Mouse (Mus musculus) neural tube, embryonic 13.5 days (tissue): ENCODE measurements at regions not wholly inside any gene's neighbourhood (a gene's known extent, or its start where the extent isn't known, plus 50 kb on each side); places are given as distances from the start of the nearest gene placed in this dataset.

Experiments used
- ATAC-seq: fragments of 200-750 bp; cut with Nextera tagmentation; 2 replicates; pipeline ENCODE4 v1.8.0; 2017; ENCODE audit warnings: low read depth, mild to moderate bottlenecking, moderate TSS enrichment, moderate library complexity
- H3K27ac ChIP-seq: fragments of 300-500 bp; sonication (generic); replicated peaks from 2 replicates; pipeline ENCODE4 v1.5.1; 2015; ENCODE audit warnings: moderate library complexity, mild to moderate bottlenecking, inconsistent platforms
- H3K27me3 ChIP-seq: fragments of 300-500 bp; sonication (generic); 2 replicates; pipeline ENCODE4 v1.6.1; 2015; ENCODE audit warnings: mild to moderate bottlenecking, inconsistent platforms
- H3K36me3 ChIP-seq: fragments of 300-500 bp; sonication (generic); 2 replicates; pipeline ENCODE4 v1.6.1; 2015; ENCODE audit warnings: mild to moderate bottlenecking, inconsistent platforms
- H3K4me1 ChIP-seq: fragments of 300-500 bp; sonication (generic); replicated peaks from 2 replicates; pipeline ENCODE4 v1.6.1; 2015; ENCODE audit warnings: inconsistent platforms
- H3K4me2 ChIP-seq: fragments of 300-500 bp; sonication (generic); 2 replicates; pipeline ENCODE4 v1.6.1; 2015; ENCODE audit warnings: inconsistent platforms, mild to moderate bottlenecking, moderate library complexity
- H3K4me3 ChIP-seq: fragments of 300-500 bp; sonication (generic); 2 replicates; pipeline ENCODE4 v1.5.1; 2015; ENCODE audit warnings: mild to moderate bottlenecking, inconsistent platforms
- H3K9ac ChIP-seq: fragments of 300-500 bp; sonication (generic); 2 replicates; pipeline ENCODE4 v1.6.1; 2015; ENCODE audit warnings: moderate library complexity, mild to moderate bottlenecking, inconsistent platforms
- H3K9me3 ChIP-seq: fragments of 300-500 bp; sonication (generic); 2 replicates; pipeline ENCODE4 v1.6.1; 2016; ENCODE audit warnings: inconsistent platforms
- WGBS: fragments of 180-500 bp; shearing (Covaris S2); methylation state at CpG from one replicate; pipeline ENCODE4 v1.1.7; 2015; 5-methylcytosine and 5-hydroxymethylcytosine counted together

GRCm38 (mm10) chr8:35255327-35255726, 510.3 kb upstream of the Gm19410 start:
- Histone ChIP-seq H3K9ac (no peak overlapping the region), H3K4me1 (no peaks in the 10 kb centered on the region), H3K27me3 (no peaks in the 10 kb centered on the region), H3K27ac (no peak overlapping the region), H3K4me2 (no peak overlapping the region), H3K4me3 (no peak overlapping the region), H3K9me3 (no peaks in the 10 kb centered on the region), H3K36me3 (no peaks in the 10 kb centered on the region)
- 83% methylated on average over 2 of the region's 2 CpGs for WGBS
- no peak for ATAC-seq

DNA sequence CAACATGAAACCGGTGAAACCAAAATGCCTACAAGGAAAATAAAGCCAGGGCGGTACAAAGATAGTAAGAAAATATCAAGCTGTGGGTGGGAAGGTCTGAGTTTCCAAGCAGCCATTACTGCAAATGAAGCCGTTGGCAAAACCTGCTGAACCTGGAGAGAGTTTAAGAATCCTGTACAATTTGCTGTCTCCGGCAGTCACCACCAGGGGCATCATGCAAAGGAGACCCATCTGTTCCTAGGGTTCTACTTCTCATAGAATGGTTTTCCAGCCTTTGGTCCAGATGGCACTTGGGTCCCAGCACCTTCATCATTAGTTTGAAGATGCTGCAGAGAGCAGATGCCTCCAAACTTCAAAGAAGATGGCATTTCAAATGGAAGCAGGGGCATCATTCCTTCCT, 508.6 kb upstream of the Gm19410 start:
- no peak overlapping the region for H3K9ac ChIP-seq
- WGBS, result 59% methylated on average over 4 of the region's 4 CpGs
- H3K4me3 ChIP-seq, result no peak overlapping the region
- H3K27ac ChIP-seq, result no peak overlapping the region
- no peaks in the 10 kb centered on the region for H3K27me3 ChIP-seq
- H3K9me3 ChIP-seq, result no peaks in the 10 kb centered on the region
- no peaks in the 10 kb centered on the region for H3K36me3 ChIP-seq
- no peak for ATAC-seq
- H3K4me2 ChIP-seq, result no peak overlapping the region
- H3K4me1 ChIP-seq, result no peaks in the 10 kb centered on the region

GRCm38 (mm10) chr8:35268221-35268620, 497.4 kb upstream of the Gm19410 start:
- 82% methylated on average over 5 of the region's 5 CpGs for WGBS
- Histone ChIP-seq H3K9me3 (no peaks in the 10 kb centered on the region), H3K27ac (no peak overlapping the region), H3K4me1 (no peaks in the 10 kb centered on the region), H3K4me2 (no peak overlapping the region), H3K36me3 (no peaks in the 10 kb centered on the region), H3K27me3 (no peaks in the 10 kb centered on the region), H3K4me3 (no peak overlapping the region), H3K9ac (no peak overlapping the region)
- ATAC-seq, result no peak

DNA sequence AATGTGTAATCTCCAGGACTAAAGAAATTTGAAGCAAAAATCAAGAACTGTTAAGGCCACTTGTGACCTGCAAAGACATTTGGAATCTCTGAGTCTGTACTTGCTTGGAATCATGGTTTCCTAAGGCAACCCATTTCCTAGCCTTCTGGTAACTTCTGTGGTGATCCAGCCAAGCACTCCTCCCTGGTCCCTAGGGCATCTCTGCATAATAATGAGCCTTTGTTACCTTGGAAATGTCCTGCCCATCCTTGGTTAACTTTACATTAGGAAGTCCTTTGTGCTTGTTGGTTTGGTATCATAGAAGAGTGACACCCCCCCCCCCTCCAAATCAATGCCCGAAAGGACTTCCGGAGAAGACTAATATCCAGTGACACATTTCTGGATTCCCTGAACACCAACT, 496.6 kb upstream of the Gm19410 start:
- Histone ChIP-seq H3K27me3 (no peaks in the 10 kb centered on the region), H3K9me3 (no peaks in the 10 kb centered on the region), H3K4me2 (no peak overlapping the region), H3K27ac (no peak overlapping the region), H3K36me3 (no peaks in the 10 kb centered on the region), H3K9ac (no peak overlapping the region), H3K4me3 (no peak overlapping the region), H3K4me1 (no peaks in the 10 kb centered on the region)
- no peak for ATAC-seq
- 97% methylated on average over 2 of the region's 2 CpGs for WGBS

DNA sequence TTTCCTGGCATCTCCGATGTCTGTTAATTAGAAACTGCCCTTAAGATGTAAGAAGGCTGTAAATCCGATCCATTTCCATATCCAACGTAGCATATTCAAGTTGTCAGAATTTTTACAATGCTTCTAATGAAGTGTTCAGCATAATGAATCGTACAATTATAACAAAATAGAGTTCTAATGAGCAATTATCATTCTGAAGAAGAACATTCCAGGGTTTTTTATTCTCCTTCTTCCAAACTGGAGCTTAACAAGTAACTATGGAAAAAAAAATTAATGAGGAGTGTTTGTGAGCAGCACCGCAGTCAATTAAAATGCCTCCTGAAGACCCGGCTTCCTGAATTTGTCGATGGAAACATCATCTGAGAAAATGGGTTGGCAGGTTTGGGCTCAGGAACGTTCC, 489.6 kb upstream of the Gm19410 start:
- no peak for ATAC-seq
- WGBS, result 83% methylated on average over 8 of the region's 8 CpGs
- H3K4me3 ChIP-seq, result no peak overlapping the region
- H3K4me2 ChIP-seq, result no peak overlapping the region
- no peak overlapping the region for H3K9ac ChIP-seq
- H3K4me1 ChIP-seq, result no peaks in the 10 kb centered on the region
- no peaks in the 10 kb centered on the region for H3K9me3 ChIP-seq
- no peak overlapping the region for H3K27ac ChIP-seq
- H3K27me3 ChIP-seq, result no peaks in the 10 kb centered on the region
- H3K36me3 ChIP-seq, result no peaks in the 10 kb centered on the region

DNA sequence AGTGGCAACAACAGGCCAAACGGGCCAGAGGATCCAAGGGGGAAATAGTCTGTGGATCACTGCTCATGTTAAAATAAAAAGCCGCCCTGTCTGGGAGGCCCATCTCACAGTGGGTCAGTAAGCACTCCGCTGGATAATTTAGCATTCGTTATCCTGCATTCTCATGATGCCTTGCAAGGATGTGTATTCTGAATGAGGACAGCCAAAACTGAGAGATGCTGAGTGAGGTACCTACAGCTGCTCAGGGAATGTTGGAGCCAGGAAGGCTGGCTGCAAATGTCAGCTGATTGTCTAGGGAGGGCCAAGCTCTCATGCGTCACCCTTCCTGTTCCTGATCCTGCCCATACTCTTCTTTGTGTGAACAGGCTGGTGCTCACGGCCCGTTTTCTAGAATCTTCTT, 489.1 kb upstream of the Gm19410 start:
- no peak overlapping the region for H3K4me3 ChIP-seq
- H3K36me3 ChIP-seq, result no peaks in the 10 kb centered on the region
- H3K9me3 ChIP-seq, result no peaks in the 10 kb centered on the region
- no peak for ATAC-seq
- 82% methylated on average over 7 of the region's 7 CpGs for WGBS
- no peak overlapping the region for H3K9ac ChIP-seq
- no peak overlapping the region for H3K27ac ChIP-seq
- no peak overlapping the region for H3K4me2 ChIP-seq
- H3K27me3 ChIP-seq, result no peaks in the 10 kb centered on the region
- H3K4me1 ChIP-seq, result no peaks in the 10 kb centered on the region

DNA sequence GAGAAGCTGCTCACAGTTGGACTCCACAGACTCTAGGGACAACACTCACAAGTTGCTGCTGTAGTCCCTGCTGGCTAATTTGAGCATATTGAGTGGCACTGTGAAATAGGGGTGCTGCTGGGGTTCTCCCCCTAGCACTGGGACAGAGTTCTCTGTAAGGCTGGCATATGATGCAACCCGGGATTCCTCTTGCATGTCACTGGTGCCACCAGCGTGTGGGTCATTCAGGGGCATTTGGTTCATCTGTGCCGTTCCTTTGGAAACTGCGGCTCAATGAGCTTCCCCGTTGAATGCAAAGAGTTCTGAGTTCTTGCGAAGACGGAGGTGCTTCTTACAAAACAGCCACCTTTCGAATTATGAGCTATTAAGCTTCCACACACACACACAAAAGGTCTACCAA, 486.6 kb upstream of the Gm19410 start:
- Histone ChIP-seq H3K4me1 (no peaks in the 10 kb centered on the region), H3K9me3 (no peaks in the 10 kb centered on the region), H3K27me3 (no peaks in the 10 kb centered on the region), H3K36me3 (no peaks in the 10 kb centered on the region), H3K27ac (no peak overlapping the region), H3K9ac (no peak overlapping the region), H3K4me2 (no peak overlapping the region), H3K4me3 (no peak overlapping the region)
- ATAC-seq, result no peak
- 94% methylated on average over 8 of the region's 8 CpGs for WGBS

DNA sequence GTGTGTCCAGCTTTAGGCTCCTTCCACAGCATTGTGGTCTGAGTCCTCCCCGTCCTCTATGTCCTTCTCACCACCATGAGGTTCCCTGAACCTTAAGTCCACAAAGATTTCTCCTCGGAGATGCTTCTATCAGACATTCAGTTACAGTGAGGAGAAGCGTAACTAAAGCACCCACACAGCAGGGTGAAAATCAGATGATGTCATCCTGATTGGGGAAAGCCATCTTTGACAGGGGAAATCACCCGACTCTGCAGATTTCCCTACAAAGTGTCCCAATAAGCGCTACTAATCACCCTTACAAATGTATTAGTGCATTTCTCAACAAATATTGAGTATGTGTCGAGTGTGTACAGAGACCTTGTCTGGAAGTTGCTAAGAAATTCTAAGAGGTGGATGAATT, 484.8 kb upstream of the Gm19410 start:
- ATAC-seq, result no peak
- H3K9ac ChIP-seq, result no peak overlapping the region
- H3K27ac ChIP-seq, result no peak overlapping the region
- no peaks in the 10 kb centered on the region for H3K27me3 ChIP-seq
- 87% methylated on average over 6 of the region's 6 CpGs for WGBS
- H3K4me1 ChIP-seq, result no peaks in the 10 kb centered on the region
- no peak overlapping the region for H3K4me3 ChIP-seq
- H3K9me3 ChIP-seq, result no peaks in the 10 kb centered on the region
- no peak overlapping the region for H3K4me2 ChIP-seq
- H3K36me3 ChIP-seq, result no peaks in the 10 kb centered on the region

GRCm38 (mm10) chr8:35283366-35283765, 482.2 kb upstream of the Gm19410 start:
- Histone ChIP-seq H3K9me3 (no peaks in the 10 kb centered on the region), H3K27me3 (no peaks in the 10 kb centered on the region), H3K27ac (no peak overlapping the region), H3K36me3 (no peaks in the 10 kb centered on the region), H3K4me3 (no peak overlapping the region), H3K4me2 (no peak overlapping the region), H3K4me1 (no peaks in the 10 kb centered on the region), H3K9ac (no peak overlapping the region)
- WGBS, result 92% methylated on average over 9 of the region's 9 CpGs
- no peak for ATAC-seq

DNA sequence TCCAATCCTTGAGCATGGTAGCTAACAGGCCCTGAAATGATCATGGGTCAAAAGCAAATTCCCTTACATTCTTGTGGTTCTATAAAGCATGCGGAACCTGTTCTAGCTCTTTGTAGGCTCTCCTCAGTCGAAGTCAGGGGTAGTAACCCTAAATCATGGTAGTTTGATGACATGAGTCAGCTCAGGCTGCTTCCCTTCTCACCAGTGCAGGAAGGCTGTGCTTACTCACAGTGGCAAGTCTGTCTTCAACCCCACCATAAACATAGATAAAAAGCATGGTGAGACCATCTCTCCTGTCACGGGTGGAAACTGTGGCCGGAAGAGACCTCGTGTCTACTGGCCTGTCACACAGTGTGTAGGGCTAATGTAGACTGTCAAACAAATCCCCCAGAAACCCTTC, 476.6 kb upstream of the Gm19410 start:
- no peak overlapping the region for H3K27ac ChIP-seq
- ATAC-seq, result no peak
- H3K9ac ChIP-seq, result no peak overlapping the region
- no peak overlapping the region for H3K4me2 ChIP-seq
- no peaks in the 10 kb centered on the region for H3K36me3 ChIP-seq
- H3K4me3 ChIP-seq, result no peak overlapping the region
- no peaks in the 10 kb centered on the region for H3K4me1 ChIP-seq
- H3K9me3 ChIP-seq, result no peaks in the 10 kb centered on the region
- 72% methylated on average over 5 of the region's 5 CpGs for WGBS
- no peaks in the 10 kb centered on the region for H3K27me3 ChIP-seq

DNA sequence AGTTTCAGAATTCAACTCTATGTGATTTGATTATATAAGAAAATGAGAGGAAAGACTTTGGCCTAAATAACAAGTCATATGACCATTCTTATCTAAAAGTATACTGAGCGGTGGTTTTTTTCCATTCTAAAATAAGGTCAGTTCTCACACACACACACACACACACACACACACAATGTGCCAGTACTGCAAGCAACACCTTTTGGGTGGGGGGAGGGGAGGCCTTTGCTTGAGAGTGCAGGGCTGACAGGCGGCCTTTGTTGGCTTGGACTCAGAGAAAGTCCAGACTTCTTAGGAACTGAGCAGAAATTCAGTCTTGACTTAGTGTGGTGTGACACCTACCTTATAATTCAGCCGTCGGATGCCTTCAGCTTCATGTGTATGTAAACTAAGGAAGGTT, 475.6 kb upstream of the Gm19410 start:
- no peaks in the 10 kb centered on the region for H3K9me3 ChIP-seq
- ATAC-seq, result no peak
- no peak overlapping the region for H3K4me2 ChIP-seq
- H3K4me1 ChIP-seq, result no peaks in the 10 kb centered on the region
- no peaks in the 10 kb centered on the region for H3K27me3 ChIP-seq
- H3K36me3 ChIP-seq, result no peaks in the 10 kb centered on the region
- no peak overlapping the region for H3K4me3 ChIP-seq
- WGBS, result 87% methylated on average over 4 of the region's 4 CpGs
- H3K27ac ChIP-seq, result no peak overlapping the region
- H3K9ac ChIP-seq, result no peak overlapping the region

DNA sequence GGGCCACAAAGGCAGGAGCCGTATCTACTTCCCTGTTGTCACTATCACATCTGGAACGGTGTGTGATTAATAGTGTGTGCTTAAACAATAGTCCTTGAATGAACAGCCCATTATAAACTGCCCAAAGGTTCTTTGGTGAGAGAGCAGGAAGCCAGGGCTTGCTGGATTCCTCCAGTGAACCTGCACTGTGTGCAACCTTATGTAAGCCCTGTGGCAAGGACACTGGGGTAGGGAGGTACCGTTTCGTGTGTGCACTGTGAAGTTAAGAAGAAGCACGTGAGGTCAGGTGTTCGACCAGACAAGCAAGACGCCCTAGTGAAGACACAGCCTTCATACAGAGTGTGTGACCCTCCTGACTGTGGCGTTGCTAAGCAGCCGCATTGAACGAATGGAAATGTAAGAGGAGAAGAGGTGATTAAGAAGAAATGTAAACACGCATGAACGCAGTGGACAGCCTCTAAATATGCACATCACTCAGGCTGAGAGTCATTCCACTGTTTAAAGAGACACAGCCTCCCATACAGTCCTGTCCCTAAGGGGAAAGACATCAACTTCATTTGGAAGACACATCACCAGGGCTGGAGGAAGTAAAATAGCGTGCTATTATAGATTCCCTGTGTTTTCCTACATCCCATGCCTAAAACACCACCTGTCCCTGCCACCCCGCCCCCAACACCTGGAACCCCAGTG, 472.0 kb upstream of the Gm19410 start:
- no peaks in the 10 kb centered on the region for H3K4me1 ChIP-seq
- no peaks in the 10 kb centered on the region for H3K36me3 ChIP-seq
- no peak for ATAC-seq
- 71% methylated on average over 14 of the region's 14 CpGs for WGBS
- H3K9me3 ChIP-seq, result no peaks in the 10 kb centered on the region
- H3K27ac ChIP-seq, result no peak overlapping the region
- no peaks in the 10 kb centered on the region for H3K27me3 ChIP-seq
- no peak overlapping the region for H3K4me3 ChIP-seq
- H3K9ac ChIP-seq, result no peak overlapping the region
- H3K4me2 ChIP-seq, result no peak overlapping the region

DNA sequence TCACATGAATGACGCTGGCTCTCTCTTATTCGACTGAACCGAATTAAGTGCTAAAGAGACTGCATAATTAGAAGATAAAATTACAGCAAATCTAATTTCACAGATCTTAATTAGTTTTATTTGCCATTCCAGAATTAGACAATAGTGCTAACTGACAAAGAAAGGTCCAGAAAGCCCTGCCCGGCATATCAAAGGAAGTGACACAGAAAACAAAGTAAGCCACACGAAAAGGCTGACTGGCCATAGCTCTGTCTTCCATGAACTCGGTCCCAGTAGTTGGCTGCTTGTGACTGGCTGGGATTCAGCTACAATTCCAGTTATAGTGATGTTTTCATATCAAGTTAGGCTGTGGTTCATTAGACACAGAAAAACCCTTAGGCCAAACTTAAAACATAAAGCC, 468.7 kb upstream of the Gm19410 start:
- Histone ChIP-seq H3K4me1 (no peaks in the 10 kb centered on the region; the same call in 1 of the 2 replicates), H3K9me3 (no peaks in the 10 kb centered on the region), H3K27me3 (no peaks in the 10 kb centered on the region), H3K9ac (no peak overlapping the region), H3K4me3 (no peak overlapping the region), H3K4me2 (no peak overlapping the region), H3K36me3 (no peaks in the 10 kb centered on the region), H3K27ac (no peak overlapping the region)
- WGBS, result 77% methylated on average over 6 of the region's 6 CpGs
- ATAC-seq, result no peak
